Mouse (Mus musculus) C2C12 (cell line): Measurements from ENCODE around the gene Ero1l. TPM values are rescaled to one million over a fixed set of nuclear protein-coding genes. Genes with fewer than 3 reads are reported as not detected.

Experiments used
- H3K27me3 ChIP-seq: one replicate; pipeline ENCODE4 v1.6.1; 2011; ENCODE audit not compliant: control insufficient read depth, insufficient read depth, insufficient read length
- H3K36me3 ChIP-seq: one replicate; pipeline ENCODE4 v1.6.1; 2011; ENCODE audit not compliant: control insufficient read depth, insufficient read depth
- H3K4me3 ChIP-seq: one replicate; pipeline ENCODE4 v1.5.1; 2011; ENCODE audit warnings: mild to moderate bottlenecking, control low read depth; ENCODE audit not compliant: poor library complexity, insufficient read depth, severe bottlenecking
- H3K79me2 ChIP-seq: one replicate; pipeline ENCODE4 v1.6.1; 2011; ENCODE audit not compliant: control insufficient read depth, insufficient read depth
- H3K79me3 ChIP-seq: one replicate; pipeline ENCODE4 v1.6.1; 2011; ENCODE audit warnings: low read depth, control low read depth
- H3ac ChIP-seq: one replicate; pipeline ENCODE3; 2011; ENCODE audit warnings: low read depth; ENCODE audit not compliant: control insufficient read depth, insufficient read length
- CEBPB ChIP-seq: IDR thresholded peaks from one replicate; pipeline ENCODE4 v1.6.1; 2011; ENCODE audit warnings: low read depth, mild to moderate bottlenecking, control low read depth, moderate library complexity
- CTCF ChIP-seq: IDR thresholded peaks from one replicate; pipeline ENCODE4 v1.5.1; 2011; ENCODE audit not compliant: control insufficient read depth, insufficient read depth, insufficient read length
- FOSL1 ChIP-seq: IDR thresholded peaks from one replicate; pipeline ENCODE4 v1.8.0; 2011; ENCODE audit warnings: mild to moderate bottlenecking, low read length; ENCODE audit not compliant: poor library complexity, insufficient read depth, severe bottlenecking
- MAX ChIP-seq: IDR thresholded peaks from one replicate; pipeline ENCODE4 v1.6.1; 2011; ENCODE audit warnings: mild to moderate bottlenecking, control low read depth
- MYOD1 ChIP-seq: IDR thresholded peaks from one replicate; pipeline ENCODE4 v1.6.1; 2011; ENCODE audit warnings: low read depth; ENCODE audit not compliant: control insufficient read depth, insufficient read length
- MYOG ChIP-seq: IDR thresholded peaks from one replicate; pipeline ENCODE4 v1.6.1; 2011; ENCODE audit not compliant: control insufficient read depth, insufficient read length; ENCODE audit errors: extremely low read depth
- USF1 ChIP-seq: IDR thresholded peaks from one replicate; pipeline ENCODE4 v1.6.1; 2011; ENCODE audit warnings: low read depth, mild to moderate bottlenecking, control low read depth, moderate library complexity
- long read RNA-seq, 2 experiments: library from polyadenylated mRNA; unstranded; transcript quantifications; one replicate each; pipeline ENCODE4 v2.0.0; 2019 to 2020
- polyA plus RNA-seq: library from polyadenylated mRNA; unstranded; fragments of >200 nt; fragmentation: generic; extraction: Trizol; gene quantifications from one replicate; pipeline ENCODE4 v1.2.1, GENCODE M21; 2012; ENCODE audit warnings: missing spikeins

Gene Ero1l
- polyA plus RNA-seq = 9.0 TPM
- long read RNA-seq, experiment 1, partial matches to known transcripts = 3 of 4 reads
- long read RNA-seq, experiment 1, other reads (novel, unspliced or antisense) = 1 of 4 reads
- long read RNA-seq, experiment 2, partial matches to known transcripts = 0 of 3 reads
- long read RNA-seq, experiment 2, other reads (novel, unspliced or antisense) = 3 of 3 reads

- Histone ChIP-seq H3ac (peak within 1 kb of the TSS; percentile 64), H3K79me2 (peaks cover 45% of the 10 kb centered on the region), H3K36me3 (no peaks in the 10 kb centered on the region), H3K4me3 (peak within 1 kb of the TSS; percentile 72), H3K27me3 (no peaks in the 10 kb centered on the region), H3K79me3 (peaks cover 31% of the 10 kb centered on the region)
- TF ChIP-seq CEBPB (peak; percentile 71), MAX (no peak)
Measured at GRCm38 (mm10) chr14:45318426-45319236, at the start of gene Ero1l. TSS of gene Ero1l (minus strand) at chr14:45318771.

- TF ChIP-seq CEBPB (no peak), CTCF (no peak), USF1 (no peak), MYOG (no peak), FOSL1 (no peak), MYOD1 (no peak), MAX (no peak)
- H3K36me3 ChIP-seq = peaks cover 30% of the 10 kb centered on the region
- no peak overlapping the region for H3ac ChIP-seq
- H3K79me2 ChIP-seq = no peaks in the 10 kb centered on the region
- H3K4me3 ChIP-seq = no peak overlapping the region
- H3K79me3 ChIP-seq = no peaks in the 10 kb centered on the region
- H3K27me3 ChIP-seq = no peaks in the 10 kb centered on the region
Measured at GRCm38 (mm10) chr14:45365196-45365587, 46.6 kb upstream of the Ero1l start.

GRCm38 (mm10) chr14:45364211-45365195 lies 45.9 kb upstream of the Ero1l start:
- Histone ChIP-seq H3K36me3 (peaks cover 23% of the 10 kb centered on the region), H3K4me3 (no peak overlapping the region), H3K79me2 (no peaks in the 10 kb centered on the region), H3K27me3 (no peaks in the 10 kb centered on the region), H3ac (no peak overlapping the region), H3K79me3 (no peaks in the 10 kb centered on the region)
- TF ChIP-seq MYOD1 = no peak
- TF ChIP-seq CEBPB = no peak

GRCm38 (mm10) chr14:45350931-45351859 lies 32.6 kb upstream of the Ero1l start, which contains the start of gene Styx:
TSS of gene Styx (plus strand) at chr14:45351093.
- H3K4me3 ChIP-seq = peak within 1 kb of the TSS; percentile 53
- H3K79me2 ChIP-seq = peaks cover 31% of the 10 kb centered on the region
- peak within 1 kb of the TSS; percentile 93 for H3ac ChIP-seq
- TF ChIP-seq USF1 = no peak
- no peak for TF ChIP-seq MYOG
- no peak for TF ChIP-seq MAX
- TF ChIP-seq FOSL1 = no peak
- TF ChIP-seq CTCF = no peak
- TF ChIP-seq MYOD1 = no peak
- TF ChIP-seq CEBPB = no peak
- H3K36me3 ChIP-seq = peaks cover 35% of the 10 kb centered on the region
- no peaks in the 10 kb centered on the region for H3K27me3 ChIP-seq
- H3K79me3 ChIP-seq = peaks cover 13% of the 10 kb centered on the region

GRCm38 (mm10) chr14:45329589-45330181 lies 11.1 kb upstream of the Ero1l start, which contains the start of gene Psmc6:
TSS of gene Psmc6 (plus strand) at chr14:45329788.
- peaks cover 52% of the 10 kb centered on the region for H3K79me2 ChIP-seq
- no peak for TF ChIP-seq MYOD1
- TF ChIP-seq CTCF = peak; percentile 76
- H3K27me3 ChIP-seq = no peaks in the 10 kb centered on the region
- peaks cover 38% of the 10 kb centered on the region for H3K79me3 ChIP-seq
- peaks cover 34% of the 10 kb centered on the region for H3K36me3 ChIP-seq
- H3ac ChIP-seq = peak within 1 kb of the TSS; percentile 95
- peak within 1 kb of the TSS; percentile 85 for H3K4me3 ChIP-seq
